ENCODE assay signal across 8 mouse cellular contexts in genomic region chr16:32715364-32715763, GRCm38 (mm10). TPM values are rescaled to one million over a fixed set of nuclear protein-coding genes. Genes with fewer than 3 reads are reported as not detected.
DNase-seq lines count a peak whose midpoint lies in the region; ATAC-seq and TF ChIP-seq lines count a peak whose summit lies in the region.

No protein-coding gene starts in this region.

- no peak for TF ChIP-seq POLR2A in olfactory bulb, adult 2 months (IDR thresholded peaks at IDR 0.05; ENCODE audit: insufficient read depth, low read depth, low read length)

- no peaks in the 10 kb centered on the region for H3K27me3 ChIP-seq in forebrain, embryonic 14.5 days (replicated peaks; ENCODE audit: control insufficient read depth, insufficient read depth, low read length)
- no peaks in the 10 kb centered on the region for H3K27me3 ChIP-seq in forebrain, embryonic 13.5 days
- no peaks in the 10 kb centered on the region for H3K27me3 ChIP-seq in midbrain, embryonic 14.5 days (ENCODE audit: control insufficient read depth, insufficient read depth, low read length)
- H3K27me3 ChIP-seq in midbrain, embryonic 10.5 days (ENCODE audit: low read depth, poor library complexity, severe bottlenecking), result peaks cover 3% of the 10 kb centered on the region; the same call in 1 of the 2 replicates

- H3K36me3 ChIP-seq in forebrain, embryonic 14.5 days (ENCODE audit: control insufficient read depth, insufficient read depth, low read length), result no peaks in the 10 kb centered on the region
- H3K36me3 ChIP-seq in forebrain, embryonic 13.5 days (ENCODE audit: poor library complexity, severe bottlenecking), result no peaks in the 10 kb centered on the region
- no peaks in the 10 kb centered on the region for H3K36me3 ChIP-seq in midbrain, embryonic 14.5 days (ENCODE audit: control insufficient read depth, insufficient read depth, low read length)
- no peaks in the 10 kb centered on the region for H3K36me3 ChIP-seq in midbrain, embryonic 10.5 days

- 27% methylated on average over 13 of the region's 13 CpGs for WGBS in forebrain, embryonic 14.5 days
- 21% methylated on average over 13 of the region's 13 CpGs for WGBS in forebrain, embryonic 13.5 days
- WGBS in midbrain, embryonic 14.5 days, result 27% methylated on average over 13 of the region's 13 CpGs
- 29% methylated on average over 13 of the region's 13 CpGs for WGBS in midbrain, embryonic 10.5 days
- WGBS in olfactory bulb, adult 2 months, result 28% methylated on average over 13 of the region's 13 CpGs

- H3K4me2 ChIP-seq in forebrain, embryonic 14.5 days (ENCODE audit: low read length), result no peak overlapping the region
- no peak overlapping the region for H3K4me2 ChIP-seq in forebrain, embryonic 13.5 days
- H3K4me2 ChIP-seq in midbrain, embryonic 14.5 days (ENCODE audit: low read length), result no peak overlapping the region

- no peak overlapping the region for H3K27ac ChIP-seq in forebrain, embryonic 14.5 days (ENCODE audit: low read depth, low read length)
- H3K27ac ChIP-seq in forebrain, embryonic 13.5 days, result no peak overlapping the region
- H3K27ac ChIP-seq in midbrain, embryonic 14.5 days (replicated peaks; ENCODE audit: low read depth, low read length), result no peak overlapping the region
- no peak overlapping the region for H3K27ac ChIP-seq in midbrain, embryonic 10.5 days (replicated peaks)
- H3K27ac ChIP-seq in olfactory bulb, adult 2 months (ENCODE audit: insufficient read depth, low read depth, low read length), result no peak overlapping the region

- H3K4me3 ChIP-seq in forebrain, embryonic 14.5 days (ENCODE audit: low read depth, low read length), result no peak overlapping the region
- H3K4me3 ChIP-seq in forebrain, embryonic 13.5 days, result no peak overlapping the region
- H3K4me3 ChIP-seq in midbrain, embryonic 14.5 days (replicated peaks; ENCODE audit: low read depth, low read length), result no peak overlapping the region
- no peak overlapping the region for H3K4me3 ChIP-seq in midbrain, embryonic 10.5 days
- H3K4me3 ChIP-seq in olfactory bulb, adult 2 months (ENCODE audit: insufficient read depth, low read depth, low read length), result no peak overlapping the region

- no peak for ATAC-seq in forebrain, embryonic 14.5 days
- ATAC-seq in forebrain, embryonic 13.5 days, result no peak
- ATAC-seq in midbrain, embryonic 14.5 days (ENCODE audit: low FRiP score, low TSS enrichment), result no peak
- ATAC-seq in granulocyte monocyte progenitor cell, adult 5-6 weeks (replicated peaks; ENCODE audit: poor library complexity, severe bottlenecking), result peak; percentile 56
- no peak for ATAC-seq in monocyte, adult 5-6 weeks (replicated peaks; ENCODE audit: insufficient number of reproducible peaks, low FRiP score, low TSS enrichment, poor library complexity, severe bottlenecking)

- DNase-seq in forebrain, embryonic 14.5 days (ENCODE audit: low spot score), result peak; percentile 28
- peak; percentile 55 for DNase-seq in midbrain, embryonic 14.5 days
- DNase-seq in midbrain, embryonic 10.5 days (ENCODE audit: low spot score), result no peak
- no peak for DNase-seq in cerebellum, adult 9-11 months

- no peaks in the 10 kb centered on the region for H3K9me3 ChIP-seq in forebrain, embryonic 14.5 days (replicated peaks; ENCODE audit: control insufficient read depth, low read length)
- H3K9me3 ChIP-seq in forebrain, embryonic 13.5 days (replicated peaks), result no peaks in the 10 kb centered on the region
- H3K9me3 ChIP-seq in midbrain, embryonic 14.5 days (ENCODE audit: control insufficient read depth, low read length), result no peaks in the 10 kb centered on the region
- H3K9me3 ChIP-seq in midbrain, embryonic 10.5 days (replicated peaks), result no peaks in the 10 kb centered on the region

- H3K9ac ChIP-seq in forebrain, embryonic 14.5 days (ENCODE audit: low read length), result no peak overlapping the region
- no peak overlapping the region for H3K9ac ChIP-seq in forebrain, embryonic 13.5 days
- H3K9ac ChIP-seq in midbrain, embryonic 14.5 days (replicated peaks; ENCODE audit: low read length), result no peak overlapping the region

- H3K4me1 ChIP-seq in forebrain, embryonic 14.5 days (ENCODE audit: control insufficient read depth, insufficient read depth, low read length), result no peaks in the 10 kb centered on the region
- no peaks in the 10 kb centered on the region for H3K4me1 ChIP-seq in forebrain, embryonic 13.5 days
- no peaks in the 10 kb centered on the region for H3K4me1 ChIP-seq in midbrain, embryonic 14.5 days (ENCODE audit: control insufficient read depth, insufficient read depth, low read length)
- H3K4me1 ChIP-seq in midbrain, embryonic 10.5 days, result no peaks in the 10 kb centered on the region
- peaks cover 5% of the 10 kb centered on the region for H3K4me1 ChIP-seq in olfactory bulb, adult 2 months (ENCODE audit: control insufficient read depth, insufficient read depth, low read length)

- peak; percentile 36; the same call in 1 of the 2 replicates for TF ChIP-seq CTCF in olfactory bulb, adult 2 months (IDR thresholded peaks at IDR 0.05; ENCODE audit: insufficient read depth, low read depth, low read length)

RNA-seq across cellular contexts. Expression of gene Muc4, which starts 20.3 kb away (rescaled TPM):
- polyA plus RNA-seq in forebrain, embryonic 14.5 days (2014; fragmentation: Nextera tagmentation; extraction: Ambion mirVana), result not detected in 2 replicates
- 0.04 TPM in 1 of 2 replicates, not detected in the other for polyA plus RNA-seq in forebrain, embryonic 13.5 days (2015; fragmentation: Nextera tagmentation; extraction: Ambion mirVana)
- polyA plus RNA-seq in midbrain, embryonic 14.5 days (2014; fragmentation: Nextera tagmentation; extraction: Ambion mirVana), result 0.16 TPM in 1 of 2 replicates, not detected in the other
- polyA plus RNA-seq in midbrain, embryonic 10.5 days (2016; fragmentation: Nextera tagmentation; extraction: Ambion mirVana), result 0.32 and 1.5 TPM in 2 replicates
- not detected in 2 replicates for total RNA-seq in granulocyte monocyte progenitor cell, adult 5-6 weeks (2014; fragmentation: Nextera tagmentation)
- not detected in 2 replicates for total RNA-seq in granulocyte monocyte progenitor cell, adult 5-6 weeks (2017)
- not detected in 2 replicates for polyA plus RNA-seq in olfactory bulb, adult 2 months (2012; ENCODE audit: insufficient read depth, insufficient read length, low replicate concordance, missing spikeins)
- not detected in 3 replicates for total RNA-seq in monocyte, adult 5-6 weeks (2017)

Comparison
In these comparisons a context has a peak if more than half of its experiments do, and no peak if none do; other contexts are left out.
1. DNase-seq: peak in forebrain, embryonic 14.5 days (single experiment) and midbrain, embryonic 14.5 days (single experiment); none in midbrain, embryonic 10.5 days (single experiment) and cerebellum, adult 9-11 months (single experiment).